Mouse (Mus musculus): ENCODE data around the gene Fcrl6. TPM values are rescaled to one million over a fixed set of nuclear protein-coding genes. Genes with fewer than 3 reads are reported as not detected.
A peak's percentile ranks its signal among the peaks of the same experiment; 100 is the strongest.

The Fcrl6 gene
- total and polyA plus RNA-seq, 2 experiments from 2014 or later: not detected

- Histone ChIP-seq H3K4me3 (ENCODE audit: low read length) (no peak overlapping the region), H3K9ac (replicated peaks; ENCODE audit: low read length) (no peak overlapping the region), H3K9me3 (ENCODE audit: low read length) (no peaks in the 10 kb centered on the region), H3K27me3 (ENCODE audit: insufficient read depth, low read length) (no peaks in the 10 kb centered on the region), H3K4me1 (ENCODE audit: insufficient read depth, low read length) (peaks cover 12% of the 10 kb centered on the region; the same call in 1 of the 2 replicates), H3K4me2 (ENCODE audit: low read depth, low read length) (no peak overlapping the region), H3K27ac (no peak overlapping the region), H3K36me3 (ENCODE audit: insufficient read depth, low read length) (no peaks in the 10 kb centered on the region)
- DNase-seq (ENCODE audit: low spot score) (no peak), ATAC-seq (no peak)
- no peak for TF ChIP-seq CTCF (IDR thresholded peaks at IDR 0.05; ENCODE audit: low read depth)
- 81% methylated on average over 4 of the region's 4 CpGs for WGBS
Measured at GRCm38 (mm10) chr1:172615412-172615811, 13.1 kb upstream of the Fcrl6 start.

- DNase-seq (ENCODE audit: low spot score) (no peak), ATAC-seq (no peak)
- H3K4me1 ChIP-seq (ENCODE audit: insufficient read depth, low read length): peaks cover 12% of the 10 kb centered on the region; the same call in 1 of the 2 replicates
- H3K27me3 ChIP-seq (ENCODE audit: insufficient read depth, low read length): no peaks in the 10 kb centered on the region
- H3K4me3 ChIP-seq (ENCODE audit: low read length): no peak overlapping the region
- H3K9me3 ChIP-seq (ENCODE audit: low read length): no peaks in the 10 kb centered on the region
- TF ChIP-seq CTCF (IDR thresholded peaks at IDR 0.05; ENCODE audit: low read depth): no peak
- no peaks in the 10 kb centered on the region for H3K36me3 ChIP-seq (ENCODE audit: insufficient read depth, low read length)
- no peak overlapping the region for H3K27ac ChIP-seq
- H3K9ac ChIP-seq (replicated peaks; ENCODE audit: low read length): no peak overlapping the region
- H3K4me2 ChIP-seq (ENCODE audit: low read depth, low read length): no peak overlapping the region
- 85% methylated on average over 10 of the region's 10 CpGs for WGBS
Measured at GRCm38 (mm10) chr1:172614654-172615053, 12.3 kb upstream of the Fcrl6 start.

GRCm38 (mm10) chr1:172612745-172613144 lies 10.4 kb upstream of the Fcrl6 start:
- 65% methylated on average over 1 of the region's 1 CpGs for WGBS
- DNase-seq (ENCODE audit: low spot score) (peak; percentile 28), ATAC-seq (no peak)
- H3K36me3 ChIP-seq (ENCODE audit: insufficient read depth, low read length): no peaks in the 10 kb centered on the region
- H3K4me1 ChIP-seq (ENCODE audit: insufficient read depth, low read length): peaks cover 12% of the 10 kb centered on the region; the same call in 1 of the 2 replicates
- peak; percentile 64 for TF ChIP-seq CTCF (IDR thresholded peaks at IDR 0.05; ENCODE audit: low read depth)
- no peak overlapping the region for H3K9ac ChIP-seq (replicated peaks; ENCODE audit: low read length)
- no peak overlapping the region for H3K4me2 ChIP-seq (ENCODE audit: low read depth, low read length)
- no peak overlapping the region for H3K4me3 ChIP-seq (ENCODE audit: low read length)
- no peaks in the 10 kb centered on the region for H3K27me3 ChIP-seq (ENCODE audit: insufficient read depth, low read length)
- no peak overlapping the region for H3K27ac ChIP-seq
- H3K9me3 ChIP-seq (ENCODE audit: low read length): no peaks in the 10 kb centered on the region

GRCm38 (mm10) chr1:172611304-172611703 lies 9.0 kb upstream of the Fcrl6 start:
- Histone ChIP-seq H3K4me1 (ENCODE audit: insufficient read depth, low read length) (peaks cover 2% of the 10 kb centered on the region; the same call in 1 of the 2 replicates), H3K9ac (replicated peaks; ENCODE audit: low read length) (no peak overlapping the region), H3K36me3 (ENCODE audit: insufficient read depth, low read length) (no peaks in the 10 kb centered on the region), H3K4me2 (ENCODE audit: low read depth, low read length) (no peak overlapping the region), H3K27ac (no peak overlapping the region), H3K9me3 (ENCODE audit: low read length) (no peaks in the 10 kb centered on the region), H3K27me3 (ENCODE audit: insufficient read depth, low read length) (no peaks in the 10 kb centered on the region), H3K4me3 (ENCODE audit: low read length) (no peak overlapping the region)
- TF ChIP-seq CTCF (IDR thresholded peaks at IDR 0.05; ENCODE audit: low read depth): no peak
- 78% methylated on average over 10 of the region's 10 CpGs for WGBS
- no peak for ATAC-seq
- no peak for DNase-seq (ENCODE audit: low spot score)

- Histone ChIP-seq H3K27me3 (ENCODE audit: insufficient read depth, low read length) (no peaks in the 10 kb centered on the region), H3K4me3 (ENCODE audit: low read length) (no peak overlapping the region), H3K36me3 (ENCODE audit: insufficient read depth, low read length) (no peaks in the 10 kb centered on the region), H3K9ac (replicated peaks; ENCODE audit: low read length) (no peak overlapping the region), H3K4me1 (ENCODE audit: insufficient read depth, low read length) (no peaks in the 10 kb centered on the region), H3K27ac (no peak overlapping the region), H3K9me3 (ENCODE audit: low read length) (no peaks in the 10 kb centered on the region), H3K4me2 (ENCODE audit: low read depth, low read length) (no peak overlapping the region)
- ATAC-seq (peak; percentile 64; the same call in 1 of the 2 replicates), DNase-seq (ENCODE audit: low spot score) (peak; percentile 66)
- TF ChIP-seq CTCF (IDR thresholded peaks at IDR 0.05; ENCODE audit: low read depth): peak; percentile 80
Measured at GRCm38 (mm10) chr1:172594495-172594894, 7.9 kb downstream of the Fcrl6 start.

- ATAC-seq: no peak
- 85% methylated on average over 2 of the region's 2 CpGs for WGBS
Measured at GRCm38 (mm10) chr1:172593956-172594355, 8.4 kb downstream of the Fcrl6 start.

GRCm38 (mm10) chr1:172593321-172593720 lies 9.0 kb downstream of the Fcrl6 start:
- H3K4me2 ChIP-seq (ENCODE audit: low read depth, low read length): no peak overlapping the region
- H3K4me3 ChIP-seq (ENCODE audit: low read length): no peak overlapping the region
- H3K27me3 ChIP-seq (ENCODE audit: insufficient read depth, low read length): no peaks in the 10 kb centered on the region
- H3K4me1 ChIP-seq (ENCODE audit: insufficient read depth, low read length): no peaks in the 10 kb centered on the region
- no peak overlapping the region for H3K27ac ChIP-seq
- no peak overlapping the region for H3K9ac ChIP-seq (replicated peaks; ENCODE audit: low read length)
- 81% methylated on average over 3 of the region's 3 CpGs for WGBS
- TF ChIP-seq CTCF (IDR thresholded peaks at IDR 0.05; ENCODE audit: low read depth): no peak
- DNase-seq (ENCODE audit: low spot score) (no peak), ATAC-seq (no peak)
- no peaks in the 10 kb centered on the region for H3K36me3 ChIP-seq (ENCODE audit: insufficient read depth, low read length)
- no peaks in the 10 kb centered on the region for H3K9me3 ChIP-seq (ENCODE audit: low read length)

More at GRCm38 (mm10) chr1:172593956-172594355, 8.4 kb downstream of the Fcrl6 start:
- H3K27me3 ChIP-seq (ENCODE audit: insufficient read depth, low read length): no peaks in the 10 kb centered on the region
- DNase-seq (ENCODE audit: low spot score): no peak
- no peak for TF ChIP-seq CTCF (IDR thresholded peaks at IDR 0.05; ENCODE audit: low read depth)
- H3K4me3 ChIP-seq (ENCODE audit: low read length): no peak overlapping the region
- H3K4me1 ChIP-seq (ENCODE audit: insufficient read depth, low read length): no peaks in the 10 kb centered on the region
- H3K27ac ChIP-seq: no peak overlapping the region
- H3K4me2 ChIP-seq (ENCODE audit: low read depth, low read length): no peak overlapping the region
- no peak overlapping the region for H3K9ac ChIP-seq (replicated peaks; ENCODE audit: low read length)
- no peaks in the 10 kb centered on the region for H3K9me3 ChIP-seq (ENCODE audit: low read length)
- no peaks in the 10 kb centered on the region for H3K36me3 ChIP-seq (ENCODE audit: insufficient read depth, low read length)
